Mouse (Mus musculus) bone marrow, adult 2 months (tissue): ENCODE measurements around the gene Gsdmc3.
"Not testable (repeated sequence)": the region's sequence is repeated elsewhere in the genome, so short reads cannot be mapped to it uniquely, and the experiment has no call there.

Source experiments
- CTCF ChIP-seq: fragments of 200-500 bp; IDR thresholded peaks from 2 replicates; pipeline ENCODE4 v1.5.1; 2011; ENCODE audit warnings: low read length, control low read depth; ENCODE audit not compliant: control insufficient read depth, insufficient read depth
- POLR2A ChIP-seq: fragments of 200-500 bp; IDR thresholded peaks from 2 replicates; pipeline ENCODE4 v1.6.1; 2011; ENCODE audit warnings: low read depth, mild to moderate bottlenecking, control low read depth, low read length, borderline replicate concordance; ENCODE audit not compliant: control insufficient read depth

DNA sequence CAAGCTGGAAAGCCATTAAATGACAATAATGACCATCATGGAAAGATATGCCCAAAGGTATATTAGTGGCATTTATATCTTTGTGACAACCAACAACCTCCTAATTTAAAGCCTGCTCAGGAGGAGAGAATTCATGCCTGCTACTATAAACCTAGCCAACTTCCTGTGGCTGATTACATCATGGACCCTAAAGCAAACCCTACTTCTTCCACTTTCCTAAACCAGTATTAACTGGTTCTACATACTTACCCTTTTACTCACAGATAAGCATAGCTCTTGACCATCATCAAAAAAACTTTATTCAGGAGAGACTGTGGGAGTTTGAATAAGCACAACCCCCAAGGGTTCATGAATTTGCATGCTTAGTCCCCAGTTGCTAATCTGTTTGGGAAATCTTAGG, 31.5 kb upstream of the Gsdmc3 start:
- TF ChIP-seq CTCF, POLR2A: not testable (repeated sequence)
